Mouse (Mus musculus) hindbrain, embryonic 15.5 days (tissue): ENCODE results near the gene Ush2a. TPM values are rescaled to one million over a fixed set of nuclear protein-coding genes. Genes with fewer than 3 reads are reported as not detected.
A peak's percentile ranks its signal among the peaks of the same experiment; 100 is the strongest.

ENCODE experiments used
- ATAC-seq: fragments of 200-750 bp; cut with Nextera tagmentation; 2 replicates; pipeline ENCODE4 v1.8.0; 2017; ENCODE audit warnings: low read depth, moderate number of reproducible peaks, moderate TSS enrichment; ENCODE audit not compliant: low FRiP score
- H3K27ac ChIP-seq: fragments of 300-500 bp; sonication (generic); replicated peaks from 2 replicates; pipeline ENCODE4 v1.5.1; 2015; ENCODE audit warnings: mild to moderate bottlenecking, inconsistent platforms
- H3K27me3 ChIP-seq: fragments of 300-500 bp; sonication (generic); 2 replicates; pipeline ENCODE4 v1.6.1; 2015; ENCODE audit warnings: control low read depth, inconsistent platforms
- H3K36me3 ChIP-seq: fragments of 300-500 bp; sonication (generic); 2 replicates; pipeline ENCODE4 v1.6.1; 2015; ENCODE audit warnings: control low read depth, inconsistent platforms
- H3K4me1 ChIP-seq: fragments of 300-500 bp; sonication (generic); replicated peaks from 2 replicates; pipeline ENCODE4 v1.6.1; 2015; ENCODE audit warnings: control low read depth, inconsistent platforms
- H3K4me2 ChIP-seq: fragments of 300-500 bp; sonication (generic); 2 replicates; pipeline ENCODE4 v1.6.1; 2015; ENCODE audit warnings: moderate library complexity, mild to moderate bottlenecking, inconsistent platforms
- H3K4me3 ChIP-seq: fragments of 300-500 bp; sonication (generic); 2 replicates; pipeline ENCODE4 v1.5.1; 2015; ENCODE audit warnings: mild to moderate bottlenecking, inconsistent platforms
- H3K9ac ChIP-seq: fragments of 300-500 bp; sonication (generic); 2 replicates; pipeline ENCODE4 v1.6.1; 2015; ENCODE audit warnings: inconsistent platforms
- H3K9me3 ChIP-seq: fragments of 300-500 bp; sonication (generic); 2 replicates; pipeline ENCODE4 v1.6.1; 2016; ENCODE audit warnings: control low read depth, inconsistent platforms
- WGBS: fragments of 180-500 bp; shearing (Covaris S2); methylation state at CpG from one replicate; pipeline ENCODE4 v1.1.7; 2015; 5-methylcytosine and 5-hydroxymethylcytosine counted together
- polyA plus RNA-seq: library from polyadenylated mRNA; unstranded; fragments of >200 nt; fragmentation: Nextera tagmentation; extraction: Ambion mirVana; gene quantifications from 2 replicates; pipeline ENCODE4 v1.2.1, GENCODE M21; 2015

The Ush2a gene
- polyA plus RNA-seq, 1 experiment from 2014 or later = 0.08 TPM

DNA sequence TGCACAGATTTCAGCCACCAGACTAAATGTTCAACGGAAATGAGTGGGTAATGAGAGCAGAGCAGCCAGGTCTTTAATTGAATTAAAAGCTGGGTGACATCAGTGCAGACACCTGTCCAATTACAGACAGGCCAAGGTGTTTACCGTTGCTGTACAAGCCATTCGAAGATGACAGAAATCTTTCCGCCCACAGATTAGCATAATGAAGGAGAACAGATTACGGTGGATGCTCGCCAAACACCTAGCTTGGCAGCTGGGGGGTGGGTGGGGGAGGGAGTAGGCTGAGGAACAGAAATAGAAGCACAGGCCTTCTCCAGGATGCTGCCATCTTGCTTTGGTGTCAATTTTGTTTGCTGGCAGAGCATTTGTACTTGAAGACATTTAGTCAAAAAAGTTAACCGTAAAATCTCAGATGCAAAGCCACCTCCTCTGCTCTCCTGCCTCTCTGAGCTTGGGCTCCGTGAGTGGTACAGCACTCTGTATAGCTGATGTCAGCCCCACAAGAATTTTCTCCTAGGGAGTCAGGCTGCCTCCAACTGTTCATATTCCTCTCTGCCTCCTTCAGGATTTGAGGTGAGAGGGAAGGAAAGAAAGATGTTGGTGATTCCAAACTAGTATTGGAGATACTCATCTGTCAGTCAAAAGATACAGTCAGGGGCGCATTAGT, 306.6 kb downstream of the Ush2a start:
- Histone ChIP-seq H3K4me2 (no peak overlapping the region), H3K27me3 (no peaks in the 10 kb centered on the region), H3K9me3 (no peaks in the 10 kb centered on the region), H3K27ac (no peak overlapping the region), H3K4me1 (no peaks in the 10 kb centered on the region), H3K36me3 (no peaks in the 10 kb centered on the region), H3K9ac (no peak overlapping the region), H3K4me3 (no peak overlapping the region)
- WGBS = 57% methylated on average over 9 of the region's 9 CpGs
- ATAC-seq = no peak

GRCm38 (mm10) chr1:188576246-188576747, 314.5 kb downstream of the Ush2a start:
- Histone ChIP-seq H3K36me3 (no peaks in the 10 kb centered on the region), H3K27ac (no peak overlapping the region), H3K9ac (no peak overlapping the region), H3K4me3 (no peak overlapping the region), H3K4me2 (peak overlapping the region; percentile 7; the same call in 1 of the 2 replicates), H3K4me1 (0 out of 2 replicates have a peak, but pooled peaks cover 4% of the 10 kb centered on the region), H3K9me3 (no peaks in the 10 kb centered on the region), H3K27me3 (no peaks in the 10 kb centered on the region)
- 35% methylated on average over 8 of the region's 8 CpGs for WGBS
- ATAC-seq = no peak

- Histone ChIP-seq H3K4me3 (no peak overlapping the region), H3K27me3 (no peaks in the 10 kb centered on the region), H3K27ac (no peak overlapping the region), H3K4me1 (0 out of 2 replicates have a peak, but pooled peaks cover 4% of the 10 kb centered on the region), H3K4me2 (no peak overlapping the region), H3K9me3 (no peaks in the 10 kb centered on the region), H3K36me3 (no peaks in the 10 kb centered on the region), H3K9ac (no peak overlapping the region)
- no peak for ATAC-seq
- WGBS = 90% methylated on average over 4 of the region's 4 CpGs
Measured at GRCm38 (mm10) chr1:188577376-188577775, 315.6 kb downstream of the Ush2a start.

DNA sequence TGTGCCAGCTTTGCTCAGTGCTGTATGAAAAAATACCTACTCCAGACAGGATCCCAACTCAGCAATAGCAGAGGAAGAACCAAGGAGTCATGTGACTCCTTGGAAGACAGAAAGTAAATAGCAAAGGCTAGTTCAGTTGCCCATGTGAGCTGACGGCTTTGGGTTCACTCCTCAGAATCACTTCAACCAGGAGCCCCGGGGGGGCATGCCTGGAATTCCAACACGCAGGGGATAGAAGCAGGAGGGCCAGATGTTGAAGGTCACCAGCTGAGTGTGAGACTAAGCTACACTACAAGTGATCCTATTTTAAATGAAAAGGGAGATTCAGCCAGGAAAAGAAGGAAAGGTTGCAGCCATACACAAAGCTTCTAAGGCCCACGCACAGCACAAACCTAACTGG, 319.3 kb downstream of the Ush2a start:
- Histone ChIP-seq H3K4me3 (no peak overlapping the region), H3K9ac (no peak overlapping the region), H3K4me2 (no peak overlapping the region), H3K9me3 (no peaks in the 10 kb centered on the region), H3K36me3 (no peaks in the 10 kb centered on the region), H3K27me3 (no peaks in the 10 kb centered on the region), H3K4me1 (0 out of 2 replicates have a peak, but pooled peaks cover 2% of the 10 kb centered on the region), H3K27ac (no peak overlapping the region)
- 42% methylated on average over 4 of the region's 4 CpGs for WGBS
- ATAC-seq = no peak

DNA sequence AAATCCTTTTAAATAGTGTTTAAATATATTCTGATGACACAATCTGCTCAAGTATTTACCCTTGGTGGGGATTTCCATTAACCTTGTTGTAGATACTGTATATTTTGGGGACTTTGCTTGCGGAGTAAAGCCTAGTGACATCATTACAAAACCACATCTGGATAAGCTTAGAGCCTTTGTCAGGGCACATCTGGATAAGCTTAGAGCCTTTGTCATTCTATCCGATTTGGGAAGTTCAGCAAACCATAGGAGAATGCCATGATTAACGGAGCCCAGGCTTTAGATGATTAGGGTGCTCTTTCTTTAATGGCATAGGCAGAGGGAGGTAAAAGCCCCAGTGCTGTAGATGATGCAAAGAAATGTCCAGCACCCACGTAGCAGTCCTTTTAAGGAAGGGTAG, 333.4 kb downstream of the Ush2a start:
- H3K9me3 ChIP-seq = no peaks in the 10 kb centered on the region
- H3K27me3 ChIP-seq = no peaks in the 10 kb centered on the region
- WGBS = 74% methylated on average over 4 of the region's 4 CpGs
- H3K27ac ChIP-seq = no peak overlapping the region
- no peak for ATAC-seq
- no peaks in the 10 kb centered on the region for H3K36me3 ChIP-seq
- H3K4me1 ChIP-seq = no peaks in the 10 kb centered on the region
- H3K4me2 ChIP-seq = no peak overlapping the region
- H3K4me3 ChIP-seq = no peak overlapping the region
- no peak overlapping the region for H3K9ac ChIP-seq

DNA sequence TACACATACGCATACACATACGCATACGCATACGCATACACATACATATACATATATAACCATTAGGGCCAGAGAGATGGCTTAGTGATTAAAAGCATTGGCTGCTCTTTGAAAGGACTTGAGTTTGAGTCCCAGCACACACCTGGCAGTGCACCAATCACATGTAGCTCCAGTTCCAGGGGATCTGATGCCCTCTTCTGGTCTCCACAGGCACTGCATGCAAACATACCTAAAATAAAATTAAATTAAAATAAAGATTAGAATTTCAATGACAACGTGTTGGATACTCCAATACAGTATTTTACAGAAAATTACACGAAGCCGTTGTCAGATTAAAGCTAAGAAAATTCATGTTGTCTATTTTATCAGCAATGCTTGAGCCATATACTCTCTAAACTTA, 336.2 kb downstream of the Ush2a start:
- 91% methylated on average over 7 of the region's 7 CpGs for WGBS
- H3K4me1 ChIP-seq = no peaks in the 10 kb centered on the region
- H3K27me3 ChIP-seq = no peaks in the 10 kb centered on the region
- H3K9ac ChIP-seq = no peak overlapping the region
- no peak for ATAC-seq
- H3K27ac ChIP-seq = no peak overlapping the region
- H3K4me2 ChIP-seq = no peak overlapping the region
- no peak overlapping the region for H3K4me3 ChIP-seq
- H3K9me3 ChIP-seq = no peaks in the 10 kb centered on the region
- H3K36me3 ChIP-seq = no peaks in the 10 kb centered on the region

DNA sequence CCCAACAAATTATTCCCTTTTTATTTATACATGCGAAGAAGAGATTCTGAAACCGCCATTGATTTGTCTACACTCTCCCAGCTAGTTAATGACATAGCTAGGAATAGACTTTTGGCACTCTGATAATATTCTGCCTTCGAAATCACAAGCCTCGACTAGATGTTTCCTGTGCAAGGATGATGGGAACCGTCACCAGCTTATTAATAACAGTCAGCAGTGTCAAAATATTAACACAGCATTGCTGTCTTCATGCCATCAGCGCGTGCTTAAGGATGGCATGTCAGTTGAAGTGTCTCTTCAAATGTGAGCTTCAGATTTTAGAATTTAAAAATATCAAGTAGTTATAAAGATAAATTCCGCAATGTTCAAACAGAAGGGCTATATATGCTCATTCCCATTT, 337.3 kb downstream of the Ush2a start:
- 90% methylated on average over 8 of the region's 8 CpGs for WGBS
- no peaks in the 10 kb centered on the region for H3K9me3 ChIP-seq

DNA sequence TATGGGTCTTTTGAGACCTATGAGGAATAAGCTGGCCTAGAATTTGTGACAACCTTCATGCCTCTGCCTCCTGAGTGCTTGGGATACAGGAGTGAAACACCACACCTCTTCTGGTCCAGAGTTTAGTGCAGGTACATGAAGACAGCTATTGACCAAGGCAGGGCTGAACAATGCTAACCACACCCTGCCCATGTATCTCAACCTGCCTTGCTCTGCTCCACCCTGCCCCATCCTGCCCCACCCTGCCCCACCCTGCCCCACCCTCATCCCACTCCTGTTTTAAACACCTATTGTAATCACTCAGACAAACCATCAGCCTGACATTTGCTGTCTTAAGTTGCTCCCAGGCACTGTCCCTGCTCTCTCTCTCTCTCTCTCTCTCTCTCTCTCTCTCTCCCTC, 344.6 kb downstream of the Ush2a start:
- no peaks in the 10 kb centered on the region for H3K36me3 ChIP-seq
- no peak for ATAC-seq
- no peak overlapping the region for H3K9ac ChIP-seq
- no peaks in the 10 kb centered on the region for H3K9me3 ChIP-seq
- H3K4me2 ChIP-seq = no peak overlapping the region
- no peak overlapping the region for H3K27ac ChIP-seq
- no peak overlapping the region for H3K4me3 ChIP-seq
- no peaks in the 10 kb centered on the region for H3K4me1 ChIP-seq
- H3K27me3 ChIP-seq = no peaks in the 10 kb centered on the region

More for the DNA sequence above, 337.3 kb downstream of the Ush2a start:
- Histone ChIP-seq H3K4me2 (no peak overlapping the region), H3K4me3 (no peak overlapping the region), H3K4me1 (no peaks in the 10 kb centered on the region), H3K36me3 (no peaks in the 10 kb centered on the region), H3K9ac (no peak overlapping the region), H3K27ac (no peak overlapping the region), H3K27me3 (no peaks in the 10 kb centered on the region)
- no peak for ATAC-seq

DNA sequence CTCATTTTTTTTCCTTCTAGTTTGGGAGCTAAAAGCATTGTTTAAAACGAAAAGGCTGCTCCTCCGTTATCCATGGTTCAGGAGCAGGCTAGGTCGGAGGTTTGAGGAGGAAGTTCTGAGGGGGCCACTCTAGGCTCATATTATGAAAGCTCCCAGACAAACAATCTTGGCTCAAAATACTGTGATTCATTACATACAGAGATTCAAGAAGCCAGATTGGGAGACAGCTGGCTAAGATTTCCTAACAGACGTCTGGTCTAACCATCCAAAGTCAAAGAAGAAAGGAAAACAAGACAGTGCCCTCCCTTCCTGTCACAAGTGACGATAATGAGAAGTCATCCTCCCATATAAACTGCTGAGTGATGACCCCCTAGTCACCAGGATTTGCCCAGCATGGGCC, 354.7 kb downstream of the Ush2a start:
- ATAC-seq = no peak
- no peak overlapping the region for H3K4me3 ChIP-seq
- 82% methylated on average over 5 of the region's 5 CpGs for WGBS

DNA sequence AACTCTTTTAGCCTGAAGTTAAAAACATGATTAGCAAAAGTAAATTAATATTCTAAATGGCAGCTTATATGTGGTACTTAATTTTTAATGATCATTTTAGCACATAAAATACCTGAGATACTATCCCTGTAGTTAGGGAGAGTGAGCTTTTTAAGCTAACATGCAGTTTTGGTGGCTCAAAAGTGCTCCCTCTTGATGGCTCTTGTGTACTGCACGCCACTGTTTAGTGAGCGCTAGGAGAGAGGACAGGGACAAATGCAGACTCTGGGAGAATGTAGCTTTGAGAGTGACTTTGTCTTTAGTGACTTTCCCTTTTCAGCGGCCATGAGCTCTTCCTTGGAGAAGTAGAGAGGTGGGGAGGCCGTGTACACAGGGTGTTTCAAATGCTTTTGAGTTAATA, 371.9 kb downstream of the Ush2a start:
- WGBS = 54% methylated on average over 4 of the region's 4 CpGs
- Histone ChIP-seq H3K36me3 (no peaks in the 10 kb centered on the region), H3K9ac (no peak overlapping the region), H3K9me3 (no peaks in the 10 kb centered on the region), H3K27me3 (0 out of 2 replicates have a peak, but pooled peaks cover 3% of the 10 kb centered on the region), H3K27ac (no peak overlapping the region), H3K4me3 (no peak overlapping the region), H3K4me1 (no peaks in the 10 kb centered on the region), H3K4me2 (no peak overlapping the region)
- ATAC-seq = 0 out of 2 replicates have a peak, but pooled peaks have one; percentile 59

More for the DNA sequence above, 354.7 kb downstream of the Ush2a start:
- no peaks in the 10 kb centered on the region for H3K4me1 ChIP-seq
- H3K9me3 ChIP-seq = no peaks in the 10 kb centered on the region
- H3K27ac ChIP-seq = no peak overlapping the region
- H3K9ac ChIP-seq = no peak overlapping the region
- H3K27me3 ChIP-seq = no peaks in the 10 kb centered on the region
- H3K4me2 ChIP-seq = no peak overlapping the region
- H3K36me3 ChIP-seq = no peaks in the 10 kb centered on the region

GRCm38 (mm10) chr1:188639666-188640065, 377.8 kb downstream of the Ush2a start:
- H3K27me3 ChIP-seq = 0 out of 2 replicates have a peak, but pooled peaks cover 3% of the 10 kb centered on the region
- no peak overlapping the region for H3K9ac ChIP-seq
- no peak overlapping the region for H3K4me3 ChIP-seq
- ATAC-seq = no peak
- no peak overlapping the region for H3K27ac ChIP-seq
- no peaks in the 10 kb centered on the region for H3K36me3 ChIP-seq
- no peaks in the 10 kb centered on the region for H3K9me3 ChIP-seq
- no peaks in the 10 kb centered on the region for H3K4me1 ChIP-seq
- no peak overlapping the region for H3K4me2 ChIP-seq

GRCm38 (mm10) chr1:188643156-188643555, 381.3 kb downstream of the Ush2a start:
- H3K4me2 ChIP-seq = no peak overlapping the region
- H3K4me1 ChIP-seq = no peaks in the 10 kb centered on the region
- H3K27me3 ChIP-seq = no peaks in the 10 kb centered on the region
- 87% methylated on average over 3 of the region's 3 CpGs for WGBS
- no peak overlapping the region for H3K9ac ChIP-seq
- H3K36me3 ChIP-seq = no peaks in the 10 kb centered on the region
- ATAC-seq = no peak
- H3K9me3 ChIP-seq = no peaks in the 10 kb centered on the region
- no peak overlapping the region for H3K4me3 ChIP-seq
- H3K27ac ChIP-seq = no peak overlapping the region

DNA sequence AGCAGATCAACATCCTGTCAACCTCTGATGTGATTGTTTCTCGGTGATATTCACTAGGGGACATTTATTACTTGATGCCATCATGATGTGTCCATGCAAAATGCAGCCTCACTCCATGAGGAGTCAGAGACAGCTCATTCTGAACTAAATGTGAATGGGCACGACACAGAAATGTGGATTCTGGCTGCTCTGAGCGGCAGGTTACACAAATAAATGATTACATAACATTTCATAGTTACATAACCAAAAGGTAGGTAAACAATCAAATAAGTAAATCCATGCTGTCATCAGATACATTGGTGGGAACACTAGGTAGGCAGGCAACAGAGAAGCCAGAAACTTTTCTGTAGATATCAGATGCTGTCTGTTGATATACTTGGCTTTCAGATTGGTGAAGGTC, 391.2 kb downstream of the Ush2a start:
- ATAC-seq = no peak
- WGBS = 87% methylated on average over 3 of the region's 3 CpGs
- Histone ChIP-seq H3K4me1 (no peaks in the 10 kb centered on the region), H3K27ac (no peak overlapping the region), H3K36me3 (no peaks in the 10 kb centered on the region), H3K9ac (no peak overlapping the region), H3K4me3 (no peak overlapping the region), H3K27me3 (no peaks in the 10 kb centered on the region), H3K4me2 (no peak overlapping the region), H3K9me3 (no peaks in the 10 kb centered on the region)
